Mouse (Mus musculus) spleen, adult 2 months (tissue): ENCODE results near the gene Fxyd7. TPM values are rescaled to one million over a fixed set of nuclear protein-coding genes. Genes with fewer than 3 reads are reported as not detected.
A peak's percentile ranks its signal among the peaks of the same experiment; 100 is the strongest.

Source experiments
- DNase-seq, 2 experiments: peaks; one replicate each; pipeline versions ENCODE4 v3.0.0 to v3.0.0-alpha.2; 2012 to 2021; ENCODE audit warnings: low spot score in 2 of 2, low read depth in 1 of 2
- H3K27ac ChIP-seq: fragments of 200-500 bp; 2 replicates; pipeline ENCODE4 v1.5.1; 2012; ENCODE audit warnings: low read length, inconsistent platforms; ENCODE audit not compliant: insufficient read depth
- H3K27me3 ChIP-seq: fragments of 200-500 bp; 2 replicates; pipeline ENCODE4 v1.6.1; 2012; ENCODE audit warnings: mild to moderate bottlenecking, moderate library complexity, low read length, inconsistent platforms; ENCODE audit not compliant: control insufficient read depth, insufficient read depth
- H3K36me3 ChIP-seq: fragments of 200-500 bp; 2 replicates; pipeline ENCODE4 v1.6.1; 2012; ENCODE audit warnings: mild to moderate bottlenecking, low read length, inconsistent platforms; ENCODE audit not compliant: control insufficient read depth, insufficient read depth
- H3K4me1 ChIP-seq: fragments of 200-500 bp; 2 replicates; pipeline ENCODE4 v1.6.1; 2011; ENCODE audit warnings: inconsistent platforms; ENCODE audit not compliant: control insufficient read depth, insufficient read depth, insufficient read length
- H3K4me3 ChIP-seq: fragments of 200-500 bp; 2 replicates; pipeline ENCODE4 v1.5.1; 2011; ENCODE audit warnings: mild to moderate bottlenecking, inconsistent platforms; ENCODE audit not compliant: insufficient read depth, insufficient read length; ENCODE audit errors: extremely low read depth
- CTCF ChIP-seq: fragments of 200-500 bp; IDR thresholded peaks from 2 replicates; pipeline ENCODE4 v1.5.1; 2011; ENCODE audit warnings: mild to moderate bottlenecking, inconsistent platforms; ENCODE audit not compliant: insufficient read depth, insufficient read length, insufficient replicate concordance; ENCODE audit errors: extremely low read depth
- POLR2A ChIP-seq: fragments of 200-500 bp; IDR thresholded peaks from 2 replicates; pipeline ENCODE4 v1.6.1; 2011; ENCODE audit warnings: low read depth, low read length, inconsistent platforms
- WGBS: fragments of 180-500 bp; shearing (Covaris S2); methylation state at CpG from one replicate; pipeline ENCODE4 v1.1.7; 2018; 5-methylcytosine and 5-hydroxymethylcytosine counted together
- polyA plus RNA-seq: library from polyadenylated mRNA; depleted of rRNA; stranded (reverse); fragments of >200 nt; gene quantifications from 2 replicates; pipeline ENCODE4 v1.2.3, GENCODE M21; 2012

Fxyd7 gene
- polyA plus RNA-seq, 1 experiment: 1.2 TPM

- 82% methylated on average over 11 of the region's 11 CpGs for WGBS
- H3K27ac ChIP-seq: peak overlapping the region; percentile 56
- H3K4me3 ChIP-seq: no peak overlapping the region
- H3K27me3 ChIP-seq: no peaks in the 10 kb centered on the region
- no peak for DNase-seq
- peaks cover 5% of the 10 kb centered on the region; the same call in 1 of the 2 replicates for H3K36me3 ChIP-seq
- no peak for TF ChIP-seq CTCF
- TF ChIP-seq POLR2A: no peak
- H3K4me1 ChIP-seq: peaks cover 21% of the 10 kb centered on the region; the same call in 1 of the 2 replicates
These were observed 16.0 kb downstream of the Fxyd7 start for GRCm38 (mm10) chr7:31035291-31035690.

GRCm38 (mm10) chr7:31034789-31035188 lies 16.5 kb downstream of the Fxyd7 start:
- TF ChIP-seq POLR2A (no peak), CTCF (0 out of 2 replicates have a peak, but pooled peaks have one; percentile 39)
- Histone ChIP-seq H3K27ac (peak overlapping the region; percentile 91), H3K36me3 (peaks cover 5% of the 10 kb centered on the region; the same call in 1 of the 2 replicates), H3K4me1 (peaks cover 19% of the 10 kb centered on the region; the same call in 1 of the 2 replicates), H3K4me3 (no peak overlapping the region), H3K27me3 (no peaks in the 10 kb centered on the region)
- WGBS: 60% methylated on average over 11 of the region's 11 CpGs
- peak in 1 of 2 experiments; percentile 58 for DNase-seq

GRCm38 (mm10) chr7:31033409-31034165 lies 17.7 kb downstream of the Fxyd7 start:
- Histone ChIP-seq H3K27me3 (no peaks in the 10 kb centered on the region), H3K36me3 (peaks cover 3% of the 10 kb centered on the region; the same call in 1 of the 2 replicates), H3K4me3 (no peak overlapping the region), H3K27ac (peak overlapping the region; percentile 91), H3K4me1 (peaks cover 19% of the 10 kb centered on the region; the same call in 1 of the 2 replicates)
- WGBS: 39% methylated on average over 9 of the region's 9 CpGs
- peak; percentile 65 to 71 for DNase-seq
- TF ChIP-seq CTCF (no peak), POLR2A (no peak; the same call in 1 of the 2 replicates)

GRCm38 (mm10) chr7:31031731-31032130 lies 19.5 kb downstream of the Fxyd7 start:
- TF ChIP-seq CTCF: no peak
- TF ChIP-seq POLR2A: no peak
- peaks cover 19% of the 10 kb centered on the region; the same call in 1 of the 2 replicates for H3K4me1 ChIP-seq
- DNase-seq: no peak
- H3K36me3 ChIP-seq: peaks cover 3% of the 10 kb centered on the region; the same call in 1 of the 2 replicates
- no peaks in the 10 kb centered on the region for H3K27me3 ChIP-seq
- H3K4me3 ChIP-seq: no peak overlapping the region
- WGBS: 61% methylated on average over 7 of the region's 7 CpGs
- H3K27ac ChIP-seq: peak overlapping the region; percentile 19; the same call in 1 of the 2 replicates

- Histone ChIP-seq H3K27me3 (no peaks in the 10 kb centered on the region), H3K4me1 (peaks cover 19% of the 10 kb centered on the region; the same call in 1 of the 2 replicates), H3K36me3 (no peaks in the 10 kb centered on the region), H3K4me3 (no peak overlapping the region), H3K27ac (no peak overlapping the region)
- DNase-seq: no peak
- WGBS: 86% methylated on average over 2 of the region's 2 CpGs
- no peak for TF ChIP-seq CTCF
- no peak for TF ChIP-seq POLR2A
These were observed 20.6 kb downstream of the Fxyd7 start for GRCm38 (mm10) chr7:31030717-31031116.

- TF ChIP-seq POLR2A (no peak), CTCF (no peak)
- Histone ChIP-seq H3K27me3 (no peaks in the 10 kb centered on the region), H3K27ac (no peak overlapping the region), H3K4me3 (no peak overlapping the region), H3K36me3 (no peaks in the 10 kb centered on the region), H3K4me1 (peaks cover 4% of the 10 kb centered on the region; the same call in 1 of the 2 replicates)
- DNase-seq: no peak
- WGBS: 72% methylated on average over 8 of the region's 8 CpGs
These were observed 22.7 kb downstream of the Fxyd7 start for GRCm38 (mm10) chr7:31028609-31029008.
